Mouse (Mus musculus) T-helper 2 cell (primary cell): ENCODE results near the gene Nelfb.

Experiments
- in situ Hi-C: fragments of 300-600 bp; cut with MboI, MseI; formaldehyde crosslinking; loops from one replicate; pipeline ENCODE4 v1.15.1; 2025; ENCODE audit warnings: high pct_unique_total_duplicates

The Nelfb gene

DNA sequence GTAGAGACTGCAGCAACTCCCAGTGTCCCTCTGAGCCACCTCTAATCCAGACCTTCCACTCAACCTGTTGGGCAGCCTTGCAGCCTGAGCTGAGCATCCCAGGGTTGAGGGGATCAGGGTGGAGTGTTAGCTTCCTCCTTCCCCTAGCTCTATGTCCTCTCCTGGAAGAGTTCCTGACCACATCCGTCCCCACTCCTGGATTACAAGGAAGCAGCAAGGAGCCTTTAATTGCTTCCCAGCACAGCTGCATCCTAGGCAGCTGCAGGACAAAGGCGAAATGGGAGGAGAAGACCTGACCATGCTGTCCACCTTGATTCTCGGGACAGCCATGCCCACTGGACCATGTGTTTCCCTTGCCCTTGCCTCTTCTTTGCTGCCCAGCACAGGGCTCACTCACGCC, 34.2 kb downstream of the Nelfb start:
- in situ Hi-C loops: no loop called here

DNA sequence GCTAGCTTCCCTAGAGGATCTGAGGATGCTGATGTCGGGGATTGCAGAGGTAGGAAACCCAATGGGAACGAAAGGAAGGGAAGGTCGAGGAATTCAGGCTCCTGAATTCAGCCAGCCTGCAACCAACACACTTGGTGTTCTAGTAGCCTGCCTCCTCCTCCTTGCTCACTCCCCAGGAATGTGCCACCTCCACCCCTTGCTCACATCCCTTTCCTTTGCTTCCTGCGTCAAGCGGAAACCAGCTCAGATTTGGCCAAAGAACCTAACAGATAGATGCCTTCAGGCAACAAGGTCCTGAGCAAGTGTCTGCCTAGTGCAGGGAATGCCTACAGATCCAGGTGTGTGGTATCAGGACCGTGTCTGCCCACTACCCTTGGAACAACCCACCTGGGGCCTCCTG, 34.7 kb downstream of the Nelfb start:
- in situ Hi-C loops: no loop called here

DNA sequence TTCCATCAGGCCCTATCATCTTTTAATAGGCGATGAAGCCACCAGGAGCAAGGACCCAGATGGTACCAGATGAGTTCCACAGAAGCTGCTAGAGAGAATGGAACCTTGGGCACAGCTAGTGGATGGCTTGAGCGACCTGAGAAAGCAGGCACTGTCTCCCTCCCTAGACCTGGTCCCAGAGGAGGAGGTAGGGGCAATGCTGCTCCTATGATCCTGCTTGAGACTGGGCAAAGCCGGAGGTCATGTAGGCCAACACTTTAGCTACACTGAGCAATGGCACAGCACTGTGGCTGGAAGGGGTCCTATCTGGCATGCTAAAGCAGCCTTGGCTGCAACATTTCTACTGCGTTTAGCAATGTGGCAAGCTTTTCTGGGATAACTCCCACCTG, 35.6 kb downstream of the Nelfb start:
- in situ Hi-C loops: no loop called here

DNA sequence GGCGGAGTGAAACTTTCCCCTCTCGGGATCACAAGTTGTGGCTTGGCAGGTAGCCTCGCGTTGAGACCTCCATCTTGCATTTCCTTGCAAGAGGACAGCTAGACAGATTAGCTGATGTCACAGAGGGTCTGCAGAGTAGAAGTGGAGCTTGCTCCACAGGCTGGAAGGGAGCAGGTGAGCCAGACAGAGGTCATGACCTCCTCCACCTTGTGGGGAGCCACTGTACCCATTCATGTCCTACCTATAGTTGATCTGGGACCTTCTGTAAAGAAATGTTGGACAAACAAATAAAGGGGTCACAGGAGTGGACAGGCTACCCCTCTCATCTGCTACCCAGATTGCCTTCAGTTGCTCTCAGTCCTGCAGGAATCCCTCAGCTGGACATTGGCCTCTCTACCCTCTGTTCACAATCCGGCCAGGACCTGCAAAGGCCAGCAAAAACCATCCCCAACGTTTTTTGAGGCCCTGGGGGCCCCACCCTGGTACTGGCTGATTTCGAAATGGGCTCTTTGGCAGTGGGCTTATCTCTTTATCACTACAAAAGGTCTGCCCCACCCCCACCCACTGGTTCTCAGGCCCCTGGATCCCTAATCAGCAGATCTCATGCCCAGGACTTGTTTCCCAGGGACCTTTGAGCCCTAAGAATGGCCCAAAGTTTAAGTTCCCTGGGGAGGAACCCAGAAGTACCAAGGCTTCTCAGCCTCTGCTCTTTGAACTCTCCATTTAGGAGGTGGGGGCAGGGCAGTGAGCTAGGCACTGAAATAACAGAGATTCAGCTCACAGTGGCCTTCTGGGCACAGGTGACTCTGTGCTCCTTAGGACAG, 36.2 kb downstream of the Nelfb start:
- in situ Hi-C loops: no loop called here

DNA sequence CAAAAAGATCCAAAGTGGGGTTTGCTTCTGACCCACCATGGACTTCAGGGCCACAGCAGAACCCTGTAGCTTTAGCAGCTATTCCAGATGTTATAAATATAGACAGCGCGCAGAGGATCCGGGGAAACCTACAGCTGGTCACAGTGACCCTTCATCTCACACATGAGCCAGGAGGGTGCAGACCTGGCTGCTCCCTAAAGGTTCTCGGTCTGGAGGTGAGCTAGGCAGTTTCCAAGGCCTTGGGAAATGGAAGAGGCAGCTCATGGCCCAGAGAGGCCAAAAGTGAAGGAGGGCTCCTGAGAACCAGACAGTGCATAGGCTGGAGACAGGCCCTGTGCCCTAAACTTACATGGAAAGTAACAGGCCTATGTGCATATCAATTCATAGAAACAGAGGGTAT, 37.5 kb downstream of the Nelfb start:
- in situ Hi-C loops: no loop called here

DNA sequence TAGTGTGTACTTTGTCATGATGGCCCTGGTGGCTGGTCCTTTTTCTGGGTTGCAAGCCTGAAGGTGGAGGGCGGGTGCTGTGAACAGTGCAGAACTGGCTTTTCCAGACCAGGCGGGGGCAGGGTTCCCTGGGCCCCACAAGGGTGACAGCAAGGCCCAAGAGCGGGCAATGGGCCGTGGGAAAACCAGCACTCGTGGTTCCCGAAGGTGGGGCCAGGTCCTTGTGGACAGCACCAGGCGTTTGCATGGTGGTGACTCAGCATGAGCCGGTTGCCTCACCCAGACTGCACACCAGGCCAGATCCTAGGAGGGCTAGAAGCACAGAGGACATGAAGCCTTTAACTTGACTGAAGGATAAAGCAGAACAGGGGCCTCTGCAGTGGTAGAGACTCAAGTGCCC, 38.7 kb downstream of the Nelfb start:
- in situ Hi-C loops: no loop called here

DNA sequence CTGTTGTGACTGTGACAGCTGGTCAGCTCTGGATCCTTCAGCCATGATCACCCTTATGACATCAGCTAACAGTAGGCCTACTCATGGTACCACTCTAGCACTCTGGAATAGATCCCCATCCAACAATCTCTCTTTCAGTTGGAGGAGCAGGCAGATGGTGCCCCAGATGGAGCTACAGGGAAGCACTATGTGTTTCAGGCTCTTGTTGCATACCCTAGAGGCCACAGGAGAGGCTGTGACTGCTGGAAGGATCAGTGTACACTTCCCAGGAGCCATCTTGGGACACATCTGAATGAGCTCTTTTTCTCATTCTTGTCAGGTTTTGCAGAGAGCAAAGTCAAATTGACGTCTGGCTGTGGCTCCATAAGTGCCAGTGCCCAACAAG, 39.5 kb downstream of the Nelfb start:
- in situ Hi-C loops: no loop called here

DNA sequence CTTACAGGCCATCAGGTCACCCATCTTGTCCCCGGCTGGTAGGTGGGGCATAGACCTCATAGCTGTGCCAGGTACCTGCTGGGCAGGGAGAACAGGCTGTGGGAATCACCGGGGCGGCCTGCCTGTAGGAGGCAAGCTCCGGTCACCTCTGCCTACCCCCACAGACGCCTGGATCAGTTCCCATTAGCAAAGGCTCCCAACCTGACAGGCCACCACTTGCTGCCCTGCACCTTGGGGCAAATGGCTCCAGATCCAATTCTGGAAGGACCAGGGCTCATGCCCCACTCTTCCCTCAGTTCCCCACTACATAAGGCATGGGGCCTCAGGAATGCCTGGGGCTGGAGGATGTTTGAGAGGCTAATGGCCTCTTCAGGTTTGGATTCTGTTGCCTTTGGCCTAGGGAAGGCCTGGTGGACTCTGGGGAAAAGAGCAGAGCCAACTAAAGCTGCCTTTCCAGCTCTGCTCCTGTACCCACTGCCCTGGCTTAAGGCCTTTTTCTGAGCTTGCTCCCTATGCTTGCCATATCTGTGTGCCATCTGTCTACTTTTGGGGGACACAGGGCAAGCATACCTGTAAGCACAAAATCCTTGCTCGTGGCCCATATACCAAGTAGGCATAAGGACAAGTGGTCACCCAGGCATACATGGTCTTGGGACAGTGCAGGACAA, 40.1 kb downstream of the Nelfb start:
- in situ Hi-C loops: no loop called here

DNA sequence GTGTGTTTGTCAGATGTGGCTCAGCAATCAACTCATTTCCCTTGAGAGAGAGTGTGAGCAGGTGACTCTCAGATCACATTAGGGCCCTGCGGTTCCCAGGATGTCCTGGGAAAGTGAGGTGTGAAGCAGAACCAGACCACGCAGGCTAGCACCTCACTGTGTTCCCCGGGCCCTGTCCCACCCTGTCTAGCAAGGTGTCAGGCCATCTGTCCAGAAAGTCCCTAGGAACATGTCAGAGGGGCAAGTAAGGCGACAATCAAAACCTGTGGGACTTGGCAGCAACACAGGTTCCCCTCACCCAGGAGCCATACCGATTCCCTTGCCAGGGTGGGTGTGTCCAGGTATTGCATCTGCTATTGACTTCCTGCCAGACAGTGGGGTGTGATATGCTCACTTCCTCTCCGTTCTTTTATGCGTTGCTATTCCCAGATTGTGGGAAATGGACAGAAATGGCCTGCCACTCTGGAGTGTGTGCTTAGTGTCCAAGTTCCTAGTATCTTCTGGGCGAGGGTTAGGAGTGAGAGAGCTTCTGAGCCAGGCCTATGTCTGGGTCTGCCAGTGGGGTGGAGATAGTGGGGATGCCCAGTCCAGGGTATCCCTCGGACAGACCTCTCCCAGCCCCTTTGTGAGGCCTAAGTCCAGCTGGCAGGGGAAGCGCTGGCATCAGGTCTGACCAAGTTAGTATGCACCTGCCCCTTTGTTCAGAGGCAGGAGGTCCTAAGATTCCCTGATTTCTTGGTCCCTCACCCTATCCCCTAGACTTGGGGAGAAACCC, 40.8 kb downstream of the Nelfb start:
- in situ Hi-C loops: no loop called here

DNA sequence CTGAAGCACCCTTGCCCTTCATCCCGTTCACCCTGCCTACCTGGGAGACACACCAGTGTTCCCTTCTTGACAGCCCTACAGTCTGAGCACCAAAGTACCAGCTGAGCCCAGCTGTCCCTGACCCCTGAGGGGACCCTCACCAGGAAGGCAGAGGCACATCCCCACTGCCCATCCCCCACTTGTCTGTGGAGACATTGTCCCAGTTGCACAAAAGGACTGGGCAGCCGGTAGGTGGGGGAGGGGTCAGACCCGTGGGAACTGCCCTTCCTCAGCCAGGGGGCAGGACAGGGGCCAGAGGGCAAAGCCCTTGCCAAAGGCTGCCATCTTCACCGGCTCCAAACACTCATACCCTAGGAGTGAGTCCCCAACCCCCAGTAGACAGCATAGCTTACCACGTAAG, 41.5 kb downstream of the Nelfb start:
- in situ Hi-C loops: no loop called here

DNA sequence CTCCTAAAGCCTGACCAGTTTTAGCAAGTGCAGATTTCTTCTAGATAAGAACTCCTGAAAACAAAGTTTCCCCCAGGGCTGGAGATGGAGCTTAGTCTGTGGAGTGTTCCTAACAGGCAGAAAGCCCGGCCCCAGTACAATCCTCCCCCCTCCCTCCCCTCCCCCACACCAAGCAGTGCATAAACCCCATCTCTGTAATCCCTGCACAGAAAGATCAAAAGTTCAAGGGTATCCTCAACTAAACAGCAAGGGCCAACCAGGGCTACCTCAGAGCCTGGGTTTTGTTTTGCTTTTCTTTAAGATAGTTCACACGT, 42.7 kb downstream of the Nelfb start:
- in situ Hi-C loops: no loop called here

DNA sequence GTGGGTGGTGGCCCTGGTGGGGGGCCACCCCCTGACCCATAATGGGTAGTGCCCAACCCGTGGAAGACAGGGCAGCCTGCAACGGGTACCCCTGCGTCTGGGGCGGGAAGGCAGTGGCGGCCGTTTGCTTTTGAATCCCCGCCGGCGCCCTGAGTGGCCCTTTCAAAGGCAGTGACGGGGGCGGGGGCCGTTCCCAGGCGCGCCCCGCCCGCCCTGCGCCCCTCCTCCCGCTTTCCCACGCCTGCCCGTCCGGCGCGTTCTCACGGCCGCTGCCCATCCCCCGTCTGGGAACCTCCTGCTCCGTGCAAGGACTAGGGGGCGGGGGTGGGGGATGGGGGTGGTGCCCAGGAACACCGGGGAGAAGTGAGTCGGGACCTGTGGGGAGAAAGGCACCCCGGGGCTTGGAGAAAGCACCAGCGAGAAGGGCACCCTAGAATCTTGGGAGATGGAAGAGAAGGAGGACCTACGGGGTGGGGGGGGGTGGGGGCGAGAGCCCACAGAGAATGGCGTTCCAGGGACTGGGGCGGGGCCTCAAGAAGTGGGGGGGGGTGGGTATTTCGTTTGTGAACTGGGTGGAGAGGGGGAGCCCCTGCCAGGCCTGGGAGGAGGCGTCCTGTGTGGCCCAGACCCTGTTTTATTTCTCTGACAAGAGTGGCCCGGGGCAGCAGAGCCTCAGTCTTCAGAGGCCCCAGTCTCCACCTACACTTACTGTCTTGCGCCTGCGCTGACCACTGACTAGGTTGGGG, 43.2 kb downstream of the Nelfb start:
- in situ Hi-C loops: no loop called here

DNA sequence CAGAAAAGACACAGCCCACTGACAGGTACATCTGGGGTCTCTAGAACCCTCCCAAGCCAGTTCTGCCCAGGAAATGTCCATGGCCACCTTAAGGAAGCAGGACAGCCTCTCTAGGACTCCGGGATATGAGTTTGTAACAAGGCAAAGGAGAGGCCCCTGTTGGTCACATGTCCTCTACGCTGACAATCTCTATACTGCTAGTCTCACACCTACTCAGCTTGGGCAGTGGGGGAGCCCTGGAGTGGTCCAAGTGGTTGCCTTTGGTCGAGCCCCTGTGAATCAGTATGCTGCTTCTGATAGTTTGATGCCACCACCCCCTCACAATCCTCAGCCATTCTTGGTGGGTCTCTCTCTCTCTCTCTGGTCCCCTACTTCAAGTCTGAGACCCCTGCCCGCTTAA, 43.8 kb downstream of the Nelfb start:
- in situ Hi-C loops: no loop called here

DNA sequence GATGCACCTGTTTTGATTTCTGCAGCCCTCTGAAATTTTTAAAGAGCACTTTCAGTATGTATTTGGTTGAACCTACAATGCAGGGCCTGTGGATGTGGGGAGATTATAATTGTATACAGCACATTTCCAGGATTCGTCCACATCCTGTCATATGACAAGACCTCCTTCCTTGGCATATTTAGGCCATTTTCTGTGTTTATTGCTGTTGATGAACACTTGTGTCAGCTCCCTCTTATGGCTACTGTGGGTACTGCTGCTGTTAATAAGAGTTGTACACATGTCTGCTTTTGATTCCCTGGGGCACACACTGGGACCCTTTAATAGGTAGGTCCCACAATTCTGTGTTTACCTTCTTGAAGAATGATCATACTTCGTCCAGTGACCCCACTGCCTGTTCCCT, 53.6 kb downstream of the Nelfb start:
- in situ Hi-C loops: no loop called here

DNA sequence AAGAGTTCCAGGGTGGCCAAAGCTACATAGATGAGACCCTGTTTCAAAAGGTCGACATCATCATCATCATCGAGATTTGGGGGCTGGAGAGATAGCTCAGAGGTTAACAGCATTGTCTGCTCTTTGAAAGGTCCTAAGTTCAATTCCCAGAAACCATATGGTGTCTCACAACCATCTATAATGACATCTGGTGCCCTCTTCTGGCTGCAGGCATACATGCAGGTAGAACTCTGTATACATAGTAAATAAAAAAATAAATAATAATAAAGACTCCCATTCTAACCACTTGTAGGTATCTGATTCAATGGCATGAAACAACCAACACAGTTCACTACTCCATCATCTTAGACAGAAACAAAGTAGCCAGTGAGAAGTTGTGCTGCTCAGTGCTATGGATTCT, 54.3 kb downstream of the Nelfb start:
- in situ Hi-C loops: no loop called here

DNA sequence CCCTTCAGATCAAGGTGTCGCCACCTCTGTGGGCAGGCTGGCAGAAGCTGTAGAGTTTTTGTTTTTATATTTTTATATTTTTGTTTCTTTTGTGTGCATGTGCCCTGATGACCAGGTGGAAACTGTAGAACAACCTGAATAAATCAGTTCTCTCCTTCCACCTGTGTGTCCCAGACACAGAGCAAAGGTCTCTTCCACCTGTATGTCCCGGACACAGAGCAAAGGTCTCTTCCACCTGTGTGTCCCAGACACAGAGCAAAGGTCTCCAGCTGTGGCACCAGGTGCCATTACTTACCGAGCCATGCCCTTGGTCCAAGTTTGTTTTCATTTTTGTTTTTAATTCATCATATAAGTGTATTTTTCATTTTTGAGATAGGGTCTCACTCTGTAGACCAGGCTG, 55.1 kb downstream of the Nelfb start:
- in situ Hi-C loops: no loop called here

DNA sequence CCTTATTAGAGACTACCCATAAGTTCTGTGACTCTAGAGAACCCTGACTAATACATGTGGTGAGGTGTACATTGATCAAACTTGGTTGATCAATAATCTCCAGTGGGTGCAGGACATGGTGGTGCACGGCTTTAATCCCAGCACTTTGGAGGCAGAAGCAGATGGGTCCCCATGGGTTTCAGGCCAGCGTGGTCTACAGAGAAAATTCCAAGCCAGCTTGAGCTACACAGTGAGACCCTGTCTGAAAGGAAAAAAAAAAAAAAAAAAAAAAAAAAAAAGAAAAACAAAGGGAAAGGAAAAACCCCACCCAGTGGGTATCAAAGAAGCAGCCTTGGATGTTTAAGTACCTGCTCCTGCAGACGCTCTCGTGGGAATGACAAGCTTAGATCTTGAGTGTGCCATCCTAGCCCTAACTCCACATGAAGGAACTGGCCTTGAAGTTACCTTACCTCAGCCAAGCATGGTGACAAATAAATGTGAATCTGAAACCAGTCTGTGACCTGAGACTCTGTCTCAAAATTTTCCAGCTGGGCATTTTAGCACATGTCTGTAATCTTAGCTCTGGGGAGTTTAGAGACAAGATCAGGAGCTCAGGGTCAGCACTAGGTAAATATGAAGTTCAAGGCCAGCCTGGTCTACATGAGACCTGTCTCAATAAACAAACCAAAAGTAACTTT, 59.9 kb downstream of the Nelfb start:
- in situ Hi-C loops: no loop called here
